Comparison of ENCODE assay signal across 8 mouse cellular contexts in genomic region chr4:120405806-120406638, GRCm38 (mm10). TPM values are rescaled to one million over a fixed set of nuclear protein-coding genes. Genes with fewer than 3 reads are reported as not detected.
A peak's percentile ranks its signal among the peaks of the same experiment; 100 is the strongest.
DNase-seq lines count a peak whose midpoint lies in the region; ATAC-seq lines count a peak whose summit lies in the region.

No protein-coding gene starts in this region.

- H3K27me3 ChIP-seq in kidney, embryonic 15.5 days = no peaks in the 10 kb centered on the region
- no peaks in the 10 kb centered on the region for H3K27me3 ChIP-seq in forebrain, embryonic 16.5 days (replicated peaks; ENCODE audit: control insufficient read depth, insufficient read depth, low read length)
- peaks cover 6% of the 10 kb centered on the region; the same call in 1 of the 2 replicates for H3K27me3 ChIP-seq in limb, embryonic 12.5 days
- H3K27me3 ChIP-seq in neural tube, embryonic 15.5 days (replicated peaks) = no peaks in the 10 kb centered on the region

- 2% methylated on average over 25 of the region's 25 CpGs for WGBS in kidney, embryonic 15.5 days
- WGBS in forebrain, embryonic 16.5 days = 2% methylated on average over 25 of the region's 25 CpGs
- 2% methylated on average over 25 of the region's 25 CpGs for WGBS in limb, embryonic 12.5 days
- WGBS in neural tube, embryonic 15.5 days = under 1% methylated on average over 25 of the region's 25 CpGs

- no peaks in the 10 kb centered on the region for H3K36me3 ChIP-seq in kidney, embryonic 15.5 days
- H3K36me3 ChIP-seq in forebrain, embryonic 16.5 days (ENCODE audit: control insufficient read depth, insufficient read depth) = no peaks in the 10 kb centered on the region
- H3K36me3 ChIP-seq in limb, embryonic 12.5 days = no peaks in the 10 kb centered on the region
- no peaks in the 10 kb centered on the region for H3K36me3 ChIP-seq in neural tube, embryonic 15.5 days

- H3K4me2 ChIP-seq in kidney, embryonic 15.5 days = peak overlapping the region; percentile 62
- H3K4me2 ChIP-seq in forebrain, embryonic 16.5 days (ENCODE audit: low read length) = peak overlapping the region; percentile 67
- peak overlapping the region; percentile 66 for H3K4me2 ChIP-seq in limb, embryonic 12.5 days
- peak overlapping the region; percentile 65 for H3K4me2 ChIP-seq in neural tube, embryonic 15.5 days

- no peaks in the 10 kb centered on the region for H3K9me3 ChIP-seq in kidney, embryonic 15.5 days (replicated peaks)
- H3K9me3 ChIP-seq in forebrain, embryonic 16.5 days (ENCODE audit: control insufficient read depth, low read length) = no peaks in the 10 kb centered on the region
- H3K9me3 ChIP-seq in limb, embryonic 12.5 days = no peaks in the 10 kb centered on the region
- H3K9me3 ChIP-seq in neural tube, embryonic 15.5 days (replicated peaks) = no peaks in the 10 kb centered on the region

- peaks cover 19% of the 10 kb centered on the region for H3K4me1 ChIP-seq in kidney, embryonic 15.5 days
- peaks cover 19% of the 10 kb centered on the region for H3K4me1 ChIP-seq in forebrain, embryonic 16.5 days (replicated peaks; ENCODE audit: control insufficient read depth, insufficient read depth, low read length)
- peaks cover 28% of the 10 kb centered on the region for H3K4me1 ChIP-seq in limb, embryonic 12.5 days (replicated peaks)
- H3K4me1 ChIP-seq in neural tube, embryonic 15.5 days = peaks cover 29% of the 10 kb centered on the region

- ATAC-seq in kidney, embryonic 15.5 days (replicated peaks; ENCODE audit: low FRiP score) = peak; percentile 13
- ATAC-seq in forebrain, embryonic 16.5 days = no peak; the same call in 1 of the 2 replicates
- no peak for ATAC-seq in limb, embryonic 12.5 days (ENCODE audit: insufficient number of reproducible peaks, insufficient read depth, low FRiP score, low TSS enrichment, low read depth)
- peak; percentile 5; the same call in 1 of the 2 replicates for ATAC-seq in neural tube, embryonic 15.5 days (ENCODE audit: low FRiP score)

- H3K4me3 ChIP-seq in kidney, embryonic 15.5 days (replicated peaks) = peak overlapping the region; percentile 99
- H3K4me3 ChIP-seq in forebrain, embryonic 16.5 days (replicated peaks; ENCODE audit: low read length) = peak overlapping the region; percentile 98
- H3K4me3 ChIP-seq in limb, embryonic 12.5 days (replicated peaks) = peak overlapping the region; percentile 96
- H3K4me3 ChIP-seq in neural tube, embryonic 15.5 days (replicated peaks) = peak overlapping the region; percentile 77

- peak overlapping the region; percentile 96 for H3K9ac ChIP-seq in kidney, embryonic 15.5 days
- H3K9ac ChIP-seq in forebrain, embryonic 16.5 days (replicated peaks; ENCODE audit: low read depth, low read length) = peak overlapping the region; percentile 99
- H3K9ac ChIP-seq in limb, embryonic 12.5 days (replicated peaks) = peak overlapping the region; percentile 96
- H3K9ac ChIP-seq in neural tube, embryonic 15.5 days (replicated peaks) = peak overlapping the region; percentile 96

- peak overlapping the region; percentile 98 for H3K27ac ChIP-seq in kidney, embryonic 15.5 days
- H3K27ac ChIP-seq in forebrain, embryonic 16.5 days (ENCODE audit: low read length) = peak overlapping the region; percentile 89
- peak overlapping the region; percentile 94 for H3K27ac ChIP-seq in limb, embryonic 12.5 days
- H3K27ac ChIP-seq in neural tube, embryonic 15.5 days (replicated peaks) = peak overlapping the region; percentile 95

- DNase-seq in kidney, adult 11 months = no peak
- DNase-seq in Muller cell, postnatal 12 days (ENCODE audit: inconsistent ontology term) = peak; percentile 43
- no peak for DNase-seq in adrenal gland, postnatal 25 days
- DNase-seq in gastrocnemius, postnatal 10 days = no peak

RNA-seq across cellular contexts. Expression of gene Scmh1, which starts 0.9 kb away (rescaled TPM):
- 41.8 and 43.5 TPM in 2 replicates for polyA plus RNA-seq in kidney, embryonic 15.5 days (2015; fragmentation: Nextera tagmentation; extraction: Ambion mirVana)
- 75.5 and 80.2 TPM in 2 replicates for polyA plus RNA-seq in forebrain, embryonic 16.5 days (2015; fragmentation: Nextera tagmentation; extraction: Ambion mirVana)
- polyA plus RNA-seq in limb, embryonic 12.5 days (2016; fragmentation: Nextera tagmentation; extraction: Ambion mirVana) = 41.4 and 42.7 TPM in 2 replicates
- polyA plus RNA-seq in neural tube, embryonic 15.5 days (2015; fragmentation: Nextera tagmentation; extraction: Ambion mirVana) = 77.5 and 80.4 TPM in 2 replicates
- total RNA-seq in adrenal gland, postnatal 25 days (2021) = 41.2 and 47.5 TPM in 2 replicates
- 10 to 100 TPM; 39.0 to 39.8 TPM for total RNA-seq in gastrocnemius, postnatal 10 days (2021)

Comparison
In these comparisons a context has a peak if more than half of its experiments do, and no peak if none do; other contexts are left out.
1. ATAC-seq: peak in kidney, embryonic 15.5 days (single experiment) and neural tube, embryonic 15.5 days (single experiment); none in forebrain, embryonic 16.5 days (single experiment) and limb, embryonic 12.5 days (single experiment).
2. Peak in every context shown above with its lines, with median percentiles within 50 percentile points of each other: H3K27ac ChIP-seq, H3K4me2 ChIP-seq, H3K4me3 ChIP-seq and H3K9ac ChIP-seq.